Mouse (Mus musculus): ENCODE measurements around the gene Esf1. TPM values are rescaled to one million over a fixed set of nuclear protein-coding genes. Genes with fewer than 3 reads are reported as not detected.
"Not testable (repeated sequence)": the region's sequence is repeated elsewhere in the genome, so short reads cannot be mapped to it uniquely, and the experiment has no call there.

The Esf1 gene
- 12.8 and 14.9 TPM in 2 replicates for polyA plus RNA-seq (2015; fragmentation: Nextera tagmentation; extraction: Ambion mirVana)

- Histone ChIP-seq H3K9me3 (replicated peaks) (no peaks in the 10 kb centered on the region), H3K4me2 (peak within 1 kb of the TSS; percentile 79), H3K27me3 (no peaks in the 10 kb centered on the region), H3K9ac (peak within 1 kb of the TSS; percentile 88), H3K27ac (peak within 1 kb of the TSS; percentile 91), H3K4me3 (peak within 1 kb of the TSS; percentile 86), H3K4me1 (replicated peaks) (peaks cover 12% of the 10 kb centered on the region), H3K36me3 (peaks cover 13% of the 10 kb centered on the region)
- peak; percentile 95 for ATAC-seq (replicated peaks; ENCODE audit: insufficient number of reproducible peaks, insufficient read depth, low FRiP score, low read depth)
- WGBS, result under 1% methylated on average over 43 of the region's 43 CpGs
Measured at GRCm38 (mm10) chr2:140170127-140170802, at the start of gene Esf1, which contains the start of gene Ndufaf5. Esf1 (minus strand) TSS chr2:140170564. Ndufaf5 (plus strand) TSS chr2:140170649.

DNA sequence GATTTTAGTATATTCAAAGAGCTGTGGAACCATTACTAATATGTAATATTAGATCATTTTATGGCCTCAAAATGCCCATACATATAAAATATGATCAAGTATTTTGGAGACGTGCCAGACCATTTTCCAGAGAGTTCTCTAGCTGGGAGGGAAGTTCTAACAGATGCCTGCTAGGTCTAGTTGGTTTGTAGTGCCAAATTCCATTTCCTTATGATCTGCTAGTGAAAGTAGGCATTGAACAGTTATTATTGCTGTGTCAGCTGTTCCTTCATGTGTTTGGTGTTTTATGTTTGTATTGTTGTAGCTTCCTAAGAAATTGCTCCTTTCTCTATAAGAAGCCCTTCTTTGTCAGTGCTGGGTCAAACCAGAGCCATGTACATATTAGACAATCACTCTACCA, 45.6 kb upstream of the Esf1 start:
- no peak overlapping the region for H3K9ac ChIP-seq
- no peaks in the 10 kb centered on the region for H3K36me3 ChIP-seq
- no peaks in the 10 kb centered on the region for H3K4me1 ChIP-seq (replicated peaks)
- no peaks in the 10 kb centered on the region for H3K9me3 ChIP-seq (replicated peaks)
- no peak for ATAC-seq (replicated peaks; ENCODE audit: insufficient number of reproducible peaks, insufficient read depth, low FRiP score, low read depth)
- no peak overlapping the region for H3K4me2 ChIP-seq
- WGBS, result 57% methylated on average over 1 of the region's 1 CpGs
- H3K27me3 ChIP-seq, result no peaks in the 10 kb centered on the region
- no peak overlapping the region for H3K27ac ChIP-seq
- H3K4me3 ChIP-seq, result no peak overlapping the region

DNA sequence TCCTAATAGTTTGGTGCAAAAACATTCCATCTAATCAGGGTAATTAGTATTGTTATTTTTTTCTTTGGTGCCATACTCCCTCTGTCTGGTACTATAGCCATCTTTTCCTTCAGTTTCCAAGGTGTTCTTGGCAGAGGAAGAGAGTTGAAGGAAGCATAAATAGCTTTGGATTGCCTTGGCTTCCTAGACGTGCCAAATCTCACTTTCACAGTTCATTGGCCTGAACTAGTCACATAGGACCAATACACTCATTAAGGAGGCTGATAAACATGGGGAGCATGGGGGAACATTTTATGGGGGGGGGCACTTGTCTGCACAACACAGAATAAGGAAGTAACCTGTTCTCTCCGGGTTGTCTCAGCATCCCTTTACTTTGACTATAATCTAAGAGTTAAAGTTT, 45.1 kb upstream of the Esf1 start:
- 76% methylated on average over 2 of the region's 2 CpGs for WGBS
- Histone ChIP-seq H3K9ac (no peak overlapping the region), H3K27me3 (no peaks in the 10 kb centered on the region), H3K4me1 (replicated peaks) (no peaks in the 10 kb centered on the region), H3K27ac (no peak overlapping the region), H3K4me3 (no peak overlapping the region), H3K4me2 (no peak overlapping the region), H3K9me3 (replicated peaks) (no peaks in the 10 kb centered on the region), H3K36me3 (no peaks in the 10 kb centered on the region)
- no peak for ATAC-seq (replicated peaks; ENCODE audit: insufficient number of reproducible peaks, insufficient read depth, low FRiP score, low read depth)

GRCm38 (mm10) chr2:140214519-140215027, 44.2 kb upstream of the Esf1 start:
- H3K9me3 ChIP-seq (replicated peaks), result no peaks in the 10 kb centered on the region
- no peak overlapping the region for H3K27ac ChIP-seq
- 90% methylated on average over 4 of the region's 4 CpGs for WGBS
- no peaks in the 10 kb centered on the region for H3K36me3 ChIP-seq
- H3K9ac ChIP-seq, result no peak overlapping the region
- no peak overlapping the region for H3K4me3 ChIP-seq
- H3K27me3 ChIP-seq, result no peaks in the 10 kb centered on the region
- no peak overlapping the region for H3K4me2 ChIP-seq
- ATAC-seq (replicated peaks; ENCODE audit: insufficient number of reproducible peaks, insufficient read depth, low FRiP score, low read depth), result no peak
- H3K4me1 ChIP-seq (replicated peaks), result peaks cover 5% of the 10 kb centered on the region

GRCm38 (mm10) chr2:140203756-140204155, 33.4 kb upstream of the Esf1 start:
- ATAC-seq (replicated peaks; ENCODE audit: insufficient number of reproducible peaks, insufficient read depth, low FRiP score, low read depth), result no peak
- Histone ChIP-seq H3K36me3 (peaks cover 22% of the 10 kb centered on the region), H3K27ac (no peak overlapping the region), H3K4me3 (no peak overlapping the region), H3K9me3 (replicated peaks) (no peaks in the 10 kb centered on the region), H3K4me1 (replicated peaks) (peaks cover 11% of the 10 kb centered on the region), H3K4me2 (no peak overlapping the region), H3K27me3 (no peaks in the 10 kb centered on the region), H3K9ac (no peak overlapping the region)
- 88% methylated on average over 7 of the region's 7 CpGs for WGBS

- H3K27ac ChIP-seq, result peak overlapping the region; percentile 80
- peak; percentile 58; the same call in 1 of the 2 replicates for ATAC-seq (replicated peaks; ENCODE audit: insufficient number of reproducible peaks, insufficient read depth, low FRiP score, low read depth)
Measured at GRCm38 (mm10) chr2:140202573-140202972, 32.2 kb upstream of the Esf1 start.

DNA sequence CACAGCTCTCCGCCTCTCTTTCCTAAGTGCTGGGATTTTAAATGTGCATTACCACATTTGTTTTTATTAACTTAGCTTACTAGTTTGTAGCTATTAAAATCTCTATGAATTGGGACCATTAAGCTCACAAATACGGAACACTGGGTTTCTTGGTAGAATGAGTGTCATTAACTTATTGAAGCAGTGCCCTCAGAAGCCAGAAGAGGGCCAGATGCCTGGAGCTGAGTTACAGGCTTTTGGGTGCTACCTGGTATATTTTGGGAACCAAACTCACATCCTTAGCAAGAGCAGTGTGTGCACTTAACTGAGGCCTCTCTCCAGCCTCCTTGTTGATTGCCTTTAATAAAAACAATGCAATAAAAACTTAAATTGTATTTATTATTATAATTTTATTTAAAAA, 30.3 kb upstream of the Esf1 start:
- H3K9ac ChIP-seq, result no peak overlapping the region
- H3K27me3 ChIP-seq, result no peaks in the 10 kb centered on the region
- H3K9me3 ChIP-seq (replicated peaks), result no peaks in the 10 kb centered on the region
- no peak for ATAC-seq (replicated peaks; ENCODE audit: insufficient number of reproducible peaks, insufficient read depth, low FRiP score, low read depth)
- no peak overlapping the region for H3K4me2 ChIP-seq
- H3K36me3 ChIP-seq, result peaks cover 31% of the 10 kb centered on the region
- H3K27ac ChIP-seq, result no peak overlapping the region
- no peak overlapping the region for H3K4me3 ChIP-seq
- H3K4me1 ChIP-seq (replicated peaks), result peaks cover 11% of the 10 kb centered on the region
- 71% methylated on average over 2 of the region's 2 CpGs for whole genome bisulfite sequencing

More at GRCm38 (mm10) chr2:140202573-140202972, 32.2 kb upstream of the Esf1 start:
- Histone ChIP-seq H3K4me3 (peak overlapping the region; percentile 21; the same call in 1 of the 2 replicates), H3K9me3 (replicated peaks) (no peaks in the 10 kb centered on the region), H3K36me3 (peaks cover 26% of the 10 kb centered on the region), H3K4me2 (peak overlapping the region; percentile 49), H3K4me1 (replicated peaks) (peaks cover 11% of the 10 kb centered on the region), H3K9ac (peak overlapping the region; percentile 25; the same call in 1 of the 2 replicates), H3K27me3 (no peaks in the 10 kb centered on the region)
- WGBS, result 47% methylated on average over 5 of the region's 5 CpGs

DNA sequence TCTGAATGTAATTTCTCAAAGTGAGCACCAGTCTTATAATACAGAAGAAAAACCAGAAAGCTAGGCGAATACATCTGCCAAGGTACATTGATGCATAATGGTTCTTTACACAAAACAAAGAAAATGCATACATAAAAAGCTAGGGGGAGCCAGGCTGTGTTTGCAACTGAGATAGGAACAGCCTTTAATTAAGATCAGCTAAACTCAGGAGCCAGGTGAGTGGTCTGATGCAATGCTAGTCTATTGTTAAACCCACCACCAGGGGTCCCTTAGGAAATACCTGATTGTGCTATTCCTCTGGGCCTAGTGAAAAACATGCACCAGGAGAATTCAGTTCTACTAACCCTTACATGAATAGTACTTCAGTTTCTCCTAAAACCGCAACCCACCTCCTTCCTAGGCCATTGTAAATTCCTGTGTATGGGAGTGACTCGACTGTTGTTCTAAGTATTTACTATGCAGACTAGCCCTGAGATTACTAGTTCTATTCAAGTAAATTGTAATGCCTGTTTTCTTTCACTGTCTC, 15.4 kb upstream of the Esf1 start:
- not testable (repeated sequence) for H3K9ac ChIP-seq; H3K27ac ChIP-seq; H3K27me3 ChIP-seq; H3K4me1 ChIP-seq (replicated peaks); H3K4me3 ChIP-seq; ATAC-seq (replicated peaks; ENCODE audit: insufficient number of reproducible peaks, insufficient read depth, low FRiP score, low read depth); H3K4me2 ChIP-seq; H3K9me3 ChIP-seq (replicated peaks)
- WGBS, result 92% methylated on average over 3 of the region's 3 CpGs
- H3K36me3 ChIP-seq, result peaks cover 41% of the 10 kb centered on the region

GRCm38 (mm10) chr2:140170803-140171553, 614 bp upstream of the Esf1 start:
- Histone ChIP-seq H3K4me1 (replicated peaks) (peaks cover 12% of the 10 kb centered on the region), H3K9ac (peak overlapping the region; percentile 88), H3K4me3 (peak overlapping the region; percentile 86), H3K9me3 (replicated peaks) (no peaks in the 10 kb centered on the region), H3K27ac (peak overlapping the region; percentile 91), H3K27me3 (no peaks in the 10 kb centered on the region), H3K4me2 (peak overlapping the region; percentile 79), H3K36me3 (peaks cover 13% of the 10 kb centered on the region)
- WGBS, result 6% methylated on average over 28 of the region's 28 CpGs
- peak; percentile 86 for ATAC-seq (replicated peaks; ENCODE audit: insufficient number of reproducible peaks, insufficient read depth, low FRiP score, low read depth)

DNA sequence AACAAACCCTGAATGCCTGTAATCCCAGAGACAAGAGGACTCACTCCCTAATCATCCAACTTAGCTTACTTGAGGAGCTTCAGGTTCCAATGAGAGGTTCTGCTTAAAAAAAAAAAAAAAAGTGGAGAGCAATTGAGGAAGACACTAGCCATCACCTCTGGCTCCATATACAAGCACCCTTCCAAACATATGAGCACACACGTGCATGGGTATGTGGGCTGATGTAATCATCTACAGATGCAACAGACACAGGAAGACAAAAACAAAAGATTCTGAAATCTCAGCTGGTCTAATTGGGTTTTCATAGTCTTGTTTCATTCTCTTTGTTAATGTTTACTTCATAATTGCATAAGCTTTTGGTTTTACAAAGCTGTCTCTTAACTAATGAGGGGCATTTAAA, 1.3 kb downstream of the Esf1 start:
- H3K36me3 ChIP-seq, result peaks cover 12% of the 10 kb centered on the region
- peaks cover 12% of the 10 kb centered on the region for H3K4me1 ChIP-seq (replicated peaks)
- no peak for ATAC-seq (replicated peaks; ENCODE audit: insufficient number of reproducible peaks, insufficient read depth, low FRiP score, low read depth)
- peak overlapping the region; percentile 79; the same call in 1 of the 2 replicates for H3K4me2 ChIP-seq
- no peak overlapping the region for H3K4me3 ChIP-seq
- 66% methylated on average over 1 of the region's 1 CpGs for WGBS
- H3K27ac ChIP-seq, result no peak overlapping the region
- H3K9me3 ChIP-seq (replicated peaks), result no peaks in the 10 kb centered on the region
- no peak overlapping the region for H3K9ac ChIP-seq
- H3K27me3 ChIP-seq, result no peaks in the 10 kb centered on the region

- WGBS, result 85% methylated on average over 5 of the region's 5 CpGs
- no peak overlapping the region for H3K9ac ChIP-seq
- H3K36me3 ChIP-seq, result peaks cover 26% of the 10 kb centered on the region
- H3K27ac ChIP-seq, result no peak overlapping the region
- no peak for ATAC-seq (replicated peaks; ENCODE audit: insufficient number of reproducible peaks, insufficient read depth, low FRiP score, low read depth)
- H3K27me3 ChIP-seq, result no peaks in the 10 kb centered on the region
- no peak overlapping the region for H3K4me3 ChIP-seq
- H3K4me2 ChIP-seq, result no peak overlapping the region
- H3K4me1 ChIP-seq (replicated peaks), result no peaks in the 10 kb centered on the region
- H3K9me3 ChIP-seq (replicated peaks), result no peaks in the 10 kb centered on the region
Measured at GRCm38 (mm10) chr2:140163351-140163854, 7.0 kb downstream of the Esf1 start.
